Mouse (Mus musculus): ENCODE results near the gene Inpp5a. TPM values are rescaled to one million over a fixed set of nuclear protein-coding genes. Genes with fewer than 3 reads are reported as not detected.
A peak's percentile ranks its signal among the peaks of the same experiment; 100 is the strongest.

Gene Inpp5a
- polyA plus RNA-seq, 1 experiment: 17.6 TPM

GRCm38 (mm10) chr7:139436951-139437350 is 48.0 kb downstream of the Inpp5a start:
- no peak for DNase-seq (ENCODE audit: low read depth)
- TF ChIP-seq CTCF (IDR thresholded peaks at IDR 0.05; ENCODE audit: borderline replicate concordance, extremely low read depth, insufficient read depth, insufficient read length): no peak
- TF ChIP-seq POLR2A (IDR thresholded peaks at IDR 0.05; ENCODE audit: borderline replicate concordance, extremely low read depth, insufficient read depth, insufficient read length, poor library complexity, severe bottlenecking): no peak

- no peak for TF ChIP-seq CTCF (IDR thresholded peaks at IDR 0.05; ENCODE audit: borderline replicate concordance, extremely low read depth, insufficient read depth, insufficient read length)
- TF ChIP-seq POLR2A (IDR thresholded peaks at IDR 0.05; ENCODE audit: borderline replicate concordance, extremely low read depth, insufficient read depth, insufficient read length, poor library complexity, severe bottlenecking): no peak
- no peak for DNase-seq (ENCODE audit: low read depth)
These were observed 48.6 kb downstream of the Inpp5a start for GRCm38 (mm10) chr7:139437471-139437870.

GRCm38 (mm10) chr7:139437926-139438600 is 49.2 kb downstream of the Inpp5a start:
- DNase-seq (ENCODE audit: low read depth): no peak
- TF ChIP-seq POLR2A (IDR thresholded peaks at IDR 0.05; ENCODE audit: borderline replicate concordance, extremely low read depth, insufficient read depth, insufficient read length, poor library complexity, severe bottlenecking): no peak
- no peak for TF ChIP-seq CTCF (IDR thresholded peaks at IDR 0.05; ENCODE audit: borderline replicate concordance, extremely low read depth, insufficient read depth, insufficient read length)

DNA sequence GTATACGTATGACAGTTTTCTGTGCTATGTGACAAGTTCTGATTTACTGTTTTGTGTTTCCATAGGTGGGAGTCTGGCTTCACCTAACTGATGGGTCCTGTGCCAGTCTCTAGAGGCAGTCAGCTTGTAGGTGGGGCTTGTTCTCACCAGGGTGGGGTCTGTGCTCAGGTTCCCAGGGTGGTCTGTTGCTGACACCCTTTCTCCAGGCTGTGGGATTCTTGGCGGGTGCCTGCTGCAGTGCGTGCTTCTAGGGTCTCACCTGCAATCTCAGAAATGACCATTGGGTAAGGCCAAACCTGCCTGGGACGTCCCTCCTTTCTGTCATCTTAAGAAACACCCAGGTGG is 49.7 kb downstream of the Inpp5a start:
- TF ChIP-seq CTCF (IDR thresholded peaks at IDR 0.05; ENCODE audit: borderline replicate concordance, extremely low read depth, insufficient read depth, insufficient read length): no peak
- TF ChIP-seq POLR2A (IDR thresholded peaks at IDR 0.05; ENCODE audit: borderline replicate concordance, extremely low read depth, insufficient read depth, insufficient read length, poor library complexity, severe bottlenecking): no peak
- DNase-seq (ENCODE audit: low read depth): no peak

DNA sequence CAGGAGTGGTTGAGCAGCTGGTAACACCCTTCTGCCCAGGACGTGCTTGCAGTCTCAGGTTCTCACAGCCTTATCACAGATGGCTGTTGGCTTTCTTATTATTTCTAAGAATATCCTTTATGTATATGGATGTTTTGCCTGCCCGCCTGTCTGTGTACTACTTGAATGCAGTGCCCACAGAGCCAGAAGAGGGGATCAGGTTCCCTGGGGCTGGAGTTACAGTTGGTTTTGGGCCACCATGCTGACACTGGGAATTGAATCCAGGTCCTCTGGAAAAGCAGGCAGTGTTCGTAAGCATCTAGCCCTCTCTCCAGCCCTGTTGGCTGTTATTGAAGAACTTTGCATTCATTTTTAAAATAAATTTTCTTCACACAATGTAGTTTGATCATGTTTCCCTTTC is 50.1 kb downstream of the Inpp5a start:
- TF ChIP-seq CTCF (IDR thresholded peaks at IDR 0.05; ENCODE audit: borderline replicate concordance, extremely low read depth, insufficient read depth, insufficient read length) (no peak), POLR2A (IDR thresholded peaks at IDR 0.05; ENCODE audit: borderline replicate concordance, extremely low read depth, insufficient read depth, insufficient read length, poor library complexity, severe bottlenecking) (no peak)
- DNase-seq (ENCODE audit: low read depth): no peak

DNA sequence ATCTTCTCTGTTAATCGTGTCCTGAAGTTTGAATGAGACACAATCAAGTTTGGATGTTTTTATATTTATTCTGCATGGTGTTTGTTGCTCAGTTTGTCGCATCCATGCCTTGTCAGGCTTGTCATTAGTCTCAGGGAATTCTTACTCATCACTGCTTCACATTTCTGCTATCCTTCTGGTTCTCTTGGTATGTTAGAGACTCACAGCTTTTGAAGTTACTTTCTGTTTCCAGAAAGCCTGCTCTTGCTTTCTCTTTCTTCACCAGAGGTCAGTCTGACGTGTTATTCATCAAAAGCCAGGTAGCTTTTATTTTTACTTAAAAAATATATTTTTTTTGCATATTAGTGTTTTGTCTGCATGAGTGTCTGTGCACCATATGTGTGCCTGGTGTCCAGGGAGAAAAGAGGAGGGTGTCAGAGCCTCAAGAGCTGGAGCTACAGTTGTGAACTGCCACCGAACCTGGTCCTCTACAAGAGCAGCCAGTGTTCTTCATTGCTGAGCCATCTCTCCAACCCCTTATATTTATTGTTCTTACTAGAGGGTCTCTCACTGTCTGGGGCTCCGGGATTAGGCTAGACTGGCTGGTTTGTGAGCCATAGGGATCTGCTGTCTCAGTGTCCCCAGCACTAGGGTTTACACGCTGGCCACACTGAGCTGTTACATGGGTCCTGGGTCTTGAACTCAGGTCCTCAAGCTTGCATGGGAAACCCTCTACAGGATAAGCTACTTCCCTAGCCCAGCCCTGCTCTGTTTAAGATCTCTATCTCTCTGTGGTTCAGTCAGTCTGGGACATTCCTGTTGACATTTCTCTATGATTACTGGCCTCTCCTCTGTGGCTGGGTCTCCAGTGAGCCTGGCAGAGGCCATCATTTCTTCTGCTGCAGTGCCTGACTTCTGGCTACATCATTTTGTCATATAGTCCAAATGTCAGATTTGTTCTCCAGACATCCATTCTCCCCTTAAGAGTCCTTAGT is 51.3 kb downstream of the Inpp5a start:
- DNase-seq (ENCODE audit: low read depth): no peak
- TF ChIP-seq POLR2A (IDR thresholded peaks at IDR 0.05; ENCODE audit: borderline replicate concordance, extremely low read depth, insufficient read depth, insufficient read length, poor library complexity, severe bottlenecking) (no peak), CTCF (IDR thresholded peaks at IDR 0.05; ENCODE audit: borderline replicate concordance, extremely low read depth, insufficient read depth, insufficient read length) (no peak)

DNA sequence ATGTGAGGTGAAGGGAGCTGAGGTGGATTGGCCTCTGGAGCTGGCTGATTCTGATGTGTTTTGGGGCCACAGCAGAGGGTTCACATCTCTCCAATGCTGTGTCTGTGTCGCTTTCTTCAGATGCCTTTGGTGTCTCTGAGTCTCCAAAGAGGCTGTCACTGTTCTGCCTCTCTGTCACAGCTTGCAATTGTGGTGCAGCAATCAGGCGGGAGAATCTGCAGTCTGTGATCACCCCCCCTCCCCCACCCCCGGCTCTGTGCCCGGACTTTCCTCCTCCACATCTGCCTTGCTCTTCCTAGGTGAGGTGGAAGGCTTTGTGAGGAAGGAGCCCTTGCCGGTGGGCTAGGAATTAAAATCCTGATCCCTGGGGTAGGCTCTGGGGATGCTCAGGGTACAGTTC is 52.1 kb downstream of the Inpp5a start:
- peak; percentile 31 for DNase-seq (ENCODE audit: low read depth)
- TF ChIP-seq POLR2A (IDR thresholded peaks at IDR 0.05; ENCODE audit: borderline replicate concordance, extremely low read depth, insufficient read depth, insufficient read length, poor library complexity, severe bottlenecking) (no peak), CTCF (IDR thresholded peaks at IDR 0.05; ENCODE audit: borderline replicate concordance, extremely low read depth, insufficient read depth, insufficient read length) (no peak)

GRCm38 (mm10) chr7:139441761-139442211 is 52.9 kb downstream of the Inpp5a start:
- DNase-seq (ENCODE audit: low read depth): no peak
- TF ChIP-seq CTCF (IDR thresholded peaks at IDR 0.05; ENCODE audit: borderline replicate concordance, extremely low read depth, insufficient read depth, insufficient read length) (no peak), POLR2A (IDR thresholded peaks at IDR 0.05; ENCODE audit: borderline replicate concordance, extremely low read depth, insufficient read depth, insufficient read length, poor library complexity, severe bottlenecking) (no peak)

DNA sequence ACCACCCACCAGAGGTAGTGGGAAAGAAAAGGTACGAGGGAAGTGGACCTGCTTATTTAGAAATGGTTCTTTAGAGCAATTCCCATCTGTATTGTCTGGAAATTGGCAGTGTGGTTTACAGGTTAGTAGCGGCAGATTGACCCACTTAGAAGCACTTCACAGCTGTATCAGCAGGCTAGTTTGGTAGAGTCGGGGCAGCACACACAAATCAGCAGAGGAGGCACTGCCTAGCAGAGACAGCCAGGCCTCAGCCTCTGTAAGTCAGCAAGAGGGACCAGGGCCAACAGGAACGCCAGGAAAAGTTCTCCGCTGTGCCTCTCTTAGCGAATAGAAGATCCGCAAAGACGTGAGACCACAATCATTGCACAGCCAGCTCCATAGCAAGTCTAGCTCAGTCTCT is 56.7 kb downstream of the Inpp5a start:
- no peak for TF ChIP-seq CTCF (IDR thresholded peaks at IDR 0.05; ENCODE audit: borderline replicate concordance, extremely low read depth, insufficient read depth, insufficient read length)
- no peak for TF ChIP-seq POLR2A (IDR thresholded peaks at IDR 0.05; ENCODE audit: borderline replicate concordance, extremely low read depth, insufficient read depth, insufficient read length, poor library complexity, severe bottlenecking)
- DNase-seq (ENCODE audit: low read depth): no peak

- no peak for DNase-seq (ENCODE audit: low read depth)
- no peak for TF ChIP-seq POLR2A (IDR thresholded peaks at IDR 0.05; ENCODE audit: borderline replicate concordance, extremely low read depth, insufficient read depth, insufficient read length, poor library complexity, severe bottlenecking)
- TF ChIP-seq CTCF (IDR thresholded peaks at IDR 0.05; ENCODE audit: borderline replicate concordance, extremely low read depth, insufficient read depth, insufficient read length): no peak
These were observed 58.5 kb downstream of the Inpp5a start for GRCm38 (mm10) chr7:139447381-139447780.

- DNase-seq (ENCODE audit: low read depth): no peak
- TF ChIP-seq CTCF (IDR thresholded peaks at IDR 0.05; ENCODE audit: borderline replicate concordance, extremely low read depth, insufficient read depth, insufficient read length) (no peak), POLR2A (IDR thresholded peaks at IDR 0.05; ENCODE audit: borderline replicate concordance, extremely low read depth, insufficient read depth, insufficient read length, poor library complexity, severe bottlenecking) (no peak)
These were observed 61.5 kb downstream of the Inpp5a start for GRCm38 (mm10) chr7:139450186-139450998.

All from brain, embryonic 14.5 days (tissue).